Mouse (Mus musculus) hindbrain, embryonic 11.5 days (tissue): Measurements from ENCODE around the gene Hist1h2br. TPM values are rescaled to one million over a fixed set of nuclear protein-coding genes. Genes with fewer than 3 reads are reported as not detected.

Source experiments
- polyA plus RNA-seq: library from polyadenylated mRNA; unstranded; fragments of >200 nt; fragmentation: Nextera tagmentation; extraction: Ambion mirVana; gene quantifications from 2 replicates; pipeline ENCODE4 v1.2.1, GENCODE M21; 2014

The Hist1h2br gene
- polyA plus RNA-seq, 1 experiment from 2014 or later: 18.6 TPM

Other genes starting within 250 kb of the Hist1h2br start
- not detected in 2 replicates for gene Olfr1362, start 219.7 kb upstream of the Hist1h2br start, polyA plus RNA-seq
- gene Olfr11, start 191.2 kb upstream of the Hist1h2br start, polyA plus RNA-seq: not detected in 2 replicates
- gene Olfr1361, start 170.4 kb upstream of the Hist1h2br start, polyA plus RNA-seq: not detected in 2 replicates
- not detected in 2 replicates for gene Olfr1360, start 156.3 kb upstream of the Hist1h2br start, polyA plus RNA-seq
- gene Olfr1359, start 135.6 kb upstream of the Hist1h2br start, polyA plus RNA-seq: not detected in 2 replicates
- gene Hist1h2bl, start 117.6 kb upstream of the Hist1h2br start, polyA plus RNA-seq: 2.1 and 3.0 TPM in 2 replicates
- gene Hist1h2ai, start 117.3 kb upstream of the Hist1h2br start, polyA plus RNA-seq: 17.3 and 25.6 TPM in 2 replicates
- gene Hist1h3h, start 116.1 kb upstream of the Hist1h2br start, polyA plus RNA-seq: 12.7 and 20.0 TPM in 2 replicates
- 4.2 and 4.3 TPM in 2 replicates for gene Hist1h2bm, start 111.7 kb upstream of the Hist1h2br start, polyA plus RNA-seq
- gene Hist1h4j, start 98.7 kb upstream of the Hist1h2br start, polyA plus RNA-seq: 0.94 and 1.4 TPM in 2 replicates
- gene Hist1h4k, start 83.2 kb upstream of the Hist1h2br start, polyA plus RNA-seq: 2.4 and 8.0 TPM in 2 replicates
- 4.9 and 6.5 TPM in 2 replicates for gene Hist1h2ak, start 79.9 kb upstream of the Hist1h2br start, polyA plus RNA-seq
- 0.67 and 2.2 TPM in 2 replicates for gene Hist1h2bn, start 79.6 kb upstream of the Hist1h2br start, polyA plus RNA-seq
- 19.1 TPM in 2 replicates for gene Hist1h1b, start 53.1 kb upstream of the Hist1h2br start, polyA plus RNA-seq
- 232 and 252 TPM in 2 replicates for gene Hist1h3i, start 50.4 kb upstream of the Hist1h2br start, polyA plus RNA-seq
- gene Hist1h2an, start 46.5 kb upstream of the Hist1h2br start, polyA plus RNA-seq: 1.4 and 8.5 TPM in 2 replicates
- 2.2 and 2.9 TPM in 2 replicates for gene Hist1h2bp, start 46.3 kb upstream of the Hist1h2br start, polyA plus RNA-seq
- 17.8 and 18.7 TPM in 2 replicates for gene Hist1h2bq, start 23.5 kb upstream of the Hist1h2br start, polyA plus RNA-seq
- gene Hist1h2ao, start 23.3 kb upstream of the Hist1h2br start, polyA plus RNA-seq: 2.1 TPM in 1 of 2 replicates, not detected in the other
- gene Hist1h4m, start 22.0 kb upstream of the Hist1h2br start, polyA plus RNA-seq: not detected in 2 replicates
- gene Hist1h4n, start 1.5 kb upstream of the Hist1h2br start, polyA plus RNA-seq: 13.4 and 14.6 TPM in 2 replicates
- gene Hist1h2ap, start 236 bp upstream of the Hist1h2br start, polyA plus RNA-seq: 4,676 and 4,856 TPM in 2 replicates
- gene Zfp184, start 111.4 kb downstream of the Hist1h2br start, polyA plus RNA-seq: 25.7 and 27.8 TPM in 2 replicates
- 0.11 TPM in 2 replicates for gene Pom121l2, start 147.5 kb downstream of the Hist1h2br start, polyA plus RNA-seq
- gene Prss16, start 176.0 kb downstream of the Hist1h2br start, polyA plus RNA-seq: 0.51 TPM in 1 of 2 replicates, not detected in the other
- 8.4 and 11.9 TPM in 2 replicates for gene Hist1h2ah, start 201.8 kb downstream of the Hist1h2br start, polyA plus RNA-seq
- 7.2 and 10.2 TPM in 2 replicates for gene Hist1h2bk, start 202.1 kb downstream of the Hist1h2br start, polyA plus RNA-seq
- 31.2 and 31.4 TPM in 2 replicates for gene Hist1h4i, start 207.6 kb downstream of the Hist1h2br start, polyA plus RNA-seq
- 58.7 and 60.3 TPM in 2 replicates for gene Hist1h2ag, start 209.2 kb downstream of the Hist1h2br start, polyA plus RNA-seq
- gene Hist1h2bj, start 209.5 kb downstream of the Hist1h2br start, polyA plus RNA-seq: 14.0 and 15.2 TPM in 2 replicates